Mouse (Mus musculus): ENCODE measurements at regions not wholly inside any gene's neighbourhood (a gene's known extent, or its start where the extent isn't known, plus 50 kb on each side); places are given as distances from the start of the nearest gene placed in this dataset.

DNA sequence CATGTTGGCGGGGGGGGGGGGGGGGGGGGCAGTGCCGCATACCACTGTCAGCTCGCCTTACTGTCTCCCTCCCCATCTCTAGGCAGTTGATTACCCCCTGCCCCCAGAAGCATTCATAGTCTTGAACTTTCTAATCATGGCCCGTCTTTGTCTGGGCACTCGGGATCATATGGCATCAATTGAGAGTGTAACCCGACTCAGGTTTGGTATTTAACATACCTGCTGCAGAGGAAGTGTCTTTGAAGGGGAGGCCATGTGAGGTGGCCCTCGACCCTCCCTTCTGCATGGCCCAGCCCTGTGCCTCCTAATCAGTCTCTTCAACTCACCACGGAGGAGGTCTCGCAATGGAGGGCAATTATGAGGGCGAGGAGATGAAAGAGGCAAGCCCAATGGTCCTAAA, 286.5 kb downstream of the Mycn start:
- TF ChIP-seq CTCF (IDR thresholded peaks at IDR 0.05; ENCODE audit: low read depth) (no peak), EP300 (IDR thresholded peaks at IDR 0.05; ENCODE audit: low read depth) (no peak)
